Mouse (Mus musculus) liver, adult (tissue): ENCODE data around the gene Dach1.

ENCODE experiments used
- GATA4 ChIP-seq: IDR thresholded peaks from 2 replicates; pipeline ENCODE4 v1.6.1; 2014; ENCODE audit warnings: mild to moderate bottlenecking, low read length; ENCODE audit not compliant: insufficient replicate concordance

Gene Dach1

DNA sequence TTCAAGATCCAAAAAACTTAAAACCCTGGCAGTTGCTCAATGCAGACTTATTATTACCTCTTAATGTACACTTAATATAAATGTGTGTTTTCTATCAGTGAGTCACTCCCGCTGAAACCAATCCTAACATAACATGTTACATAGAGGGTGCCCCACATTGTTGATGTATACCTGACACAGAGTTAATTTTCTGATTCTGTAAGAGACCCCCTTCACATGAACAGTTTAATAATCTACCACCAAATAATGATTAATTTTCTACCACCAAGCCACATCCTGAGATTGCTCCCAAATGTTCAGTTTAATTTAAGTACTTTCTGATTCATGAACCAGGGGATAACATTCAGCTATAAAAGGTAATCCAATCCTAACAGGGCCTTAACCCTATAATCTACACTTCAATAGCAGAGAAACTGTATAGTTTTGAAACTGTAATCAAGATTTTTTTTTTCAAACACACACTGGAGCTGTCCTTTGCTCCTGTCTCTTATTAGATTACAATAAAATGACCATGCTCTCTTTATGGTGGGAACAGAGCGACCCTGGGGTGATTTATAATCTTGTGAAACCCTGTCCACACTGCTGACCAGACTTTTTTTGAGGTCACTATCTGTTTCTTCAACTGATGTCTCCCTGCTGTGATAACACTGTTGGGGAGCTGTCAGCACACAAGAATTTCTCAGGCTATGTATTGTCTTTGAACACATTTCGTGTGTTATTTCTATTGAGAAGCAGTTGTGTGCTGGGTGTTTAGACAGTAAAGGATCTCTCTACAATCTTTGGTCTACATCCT lies 30.5 kb downstream of the Dach1 start:
- no peak for TF ChIP-seq GATA4

DNA sequence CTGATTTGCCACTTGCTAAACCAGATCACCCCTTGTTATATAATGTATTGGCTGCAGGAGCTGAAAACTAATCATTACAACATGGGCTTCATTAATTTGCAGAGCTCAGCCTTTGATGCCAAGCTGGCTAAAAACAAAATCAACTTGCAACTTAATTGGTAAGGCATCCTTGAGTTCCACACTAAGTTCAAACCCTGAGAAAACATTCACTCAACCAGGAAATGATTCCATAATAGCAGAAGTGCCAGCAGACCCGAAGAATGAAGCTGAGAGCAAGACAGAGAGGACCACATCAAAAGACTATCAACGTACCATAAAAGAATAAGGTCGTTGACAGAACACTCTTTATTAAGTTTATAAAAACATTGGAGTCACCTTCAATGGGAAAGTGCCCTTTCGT lies 35.0 kb downstream of the Dach1 start:
- TF ChIP-seq GATA4: no peak

DNA sequence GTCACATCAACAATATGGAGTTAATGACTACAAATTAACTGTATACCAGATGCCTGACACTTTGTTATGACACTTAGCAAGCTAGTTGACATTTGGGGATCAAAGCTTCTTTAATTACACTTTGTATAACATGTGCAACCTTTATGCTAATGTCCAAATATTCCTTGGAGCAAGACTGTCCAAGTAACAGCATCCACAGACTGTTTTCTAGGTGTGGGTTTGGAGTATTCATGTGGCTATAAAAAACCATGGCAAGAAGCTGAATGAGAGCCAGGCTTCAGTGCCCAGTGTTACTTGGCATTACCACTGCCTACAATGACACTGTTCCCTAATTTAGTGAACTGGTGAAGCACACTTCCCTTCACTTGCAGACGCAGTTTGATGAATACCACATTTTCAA lies 46.5 kb downstream of the Dach1 start:
- TF ChIP-seq GATA4: no peak

DNA sequence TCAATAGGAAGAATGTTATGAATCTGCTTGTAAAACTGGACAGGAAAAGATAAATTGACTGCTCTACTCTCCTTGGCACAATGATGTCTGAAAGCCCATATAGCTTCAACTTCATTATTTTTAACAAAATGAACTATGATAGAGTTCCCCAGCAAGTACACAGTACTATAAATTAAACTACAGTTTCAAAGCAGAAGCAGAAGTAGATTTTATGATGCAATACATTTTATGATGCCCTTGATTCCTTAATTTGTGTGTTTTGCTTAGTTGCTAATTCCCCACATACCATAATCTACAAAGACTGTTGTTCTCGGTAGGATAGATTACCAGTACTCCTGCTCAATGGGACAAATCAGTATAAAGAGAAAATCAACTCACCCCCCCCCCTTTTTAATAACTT lies 52.9 kb downstream of the Dach1 start:
- no peak for TF ChIP-seq GATA4

DNA sequence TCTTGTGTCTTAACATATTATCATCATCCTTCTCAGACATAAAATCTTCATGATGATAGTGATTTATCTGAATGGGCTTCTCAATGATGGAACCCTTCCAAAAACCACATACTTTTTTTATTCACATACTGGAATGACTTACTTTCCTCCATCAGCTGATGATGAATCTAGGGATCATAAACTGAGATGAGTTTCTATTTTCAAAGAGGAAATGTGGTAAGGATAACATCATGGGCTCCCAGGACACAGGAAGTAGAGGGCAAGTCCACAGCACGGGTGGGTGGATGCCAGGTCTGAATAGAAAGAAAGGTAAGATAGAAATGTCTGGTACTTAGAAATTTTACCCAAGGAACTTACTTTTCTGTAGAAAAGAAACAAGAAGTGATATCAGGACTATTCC lies 56.5 kb downstream of the Dach1 start:
- TF ChIP-seq GATA4: no peak

DNA sequence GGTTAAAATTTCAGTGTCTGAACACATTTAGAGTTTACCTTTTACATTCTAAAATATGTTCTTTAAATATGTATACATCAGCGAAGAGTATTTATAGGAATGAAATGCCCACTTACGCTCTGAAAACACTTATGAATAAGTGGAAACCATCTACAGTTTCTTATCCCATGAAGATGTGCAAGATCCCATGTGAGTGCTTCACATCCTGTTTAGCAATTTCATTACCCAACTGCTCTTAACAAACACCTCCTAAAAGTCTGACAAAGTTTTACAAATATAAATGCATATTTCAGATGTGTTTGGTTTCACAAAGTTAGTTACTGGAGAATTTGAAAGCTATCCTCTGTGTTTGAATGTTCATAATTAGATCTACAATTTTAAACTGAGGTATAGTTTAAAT lies 59.6 kb downstream of the Dach1 start:
- TF ChIP-seq GATA4: no peak

DNA sequence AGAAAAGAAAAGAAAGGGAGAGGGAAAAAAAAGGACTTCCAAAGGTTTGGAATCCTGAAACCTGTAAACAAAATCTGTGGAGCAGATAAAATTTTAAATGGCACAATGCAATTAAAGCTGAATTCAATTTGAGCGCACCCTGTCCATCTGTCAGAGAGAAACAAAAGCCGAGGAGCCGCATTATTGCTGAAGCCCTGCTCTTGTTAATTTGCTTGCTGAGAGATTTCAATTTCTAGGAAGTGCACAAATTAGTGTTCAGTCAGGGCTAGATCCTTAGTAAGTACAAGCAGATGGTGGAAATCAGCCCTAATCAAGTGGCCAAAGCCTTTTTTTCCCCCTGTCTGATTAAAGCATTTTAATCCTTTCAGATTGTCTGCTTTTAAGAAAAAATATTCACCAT lies 60.8 kb downstream of the Dach1 start:
- TF ChIP-seq GATA4: no peak

DNA sequence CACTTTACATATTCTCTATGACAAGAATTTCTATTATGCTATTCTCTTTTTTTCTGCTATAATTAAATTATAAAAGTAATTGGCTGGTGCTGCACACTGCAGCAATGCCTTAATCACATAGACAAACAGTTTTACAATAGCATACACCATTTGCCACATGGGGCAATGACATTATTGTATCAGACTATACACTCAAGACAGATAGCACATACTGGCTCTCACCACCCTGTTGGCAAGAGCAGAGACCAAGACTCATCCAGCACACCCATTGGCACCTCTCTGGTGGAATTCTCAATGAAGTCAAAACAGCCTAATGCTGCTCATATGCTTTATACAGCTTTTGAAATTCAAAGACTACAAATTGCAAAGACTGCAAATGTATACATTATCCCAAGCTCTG lies 63.4 kb downstream of the Dach1 start:
- no peak for TF ChIP-seq GATA4

DNA sequence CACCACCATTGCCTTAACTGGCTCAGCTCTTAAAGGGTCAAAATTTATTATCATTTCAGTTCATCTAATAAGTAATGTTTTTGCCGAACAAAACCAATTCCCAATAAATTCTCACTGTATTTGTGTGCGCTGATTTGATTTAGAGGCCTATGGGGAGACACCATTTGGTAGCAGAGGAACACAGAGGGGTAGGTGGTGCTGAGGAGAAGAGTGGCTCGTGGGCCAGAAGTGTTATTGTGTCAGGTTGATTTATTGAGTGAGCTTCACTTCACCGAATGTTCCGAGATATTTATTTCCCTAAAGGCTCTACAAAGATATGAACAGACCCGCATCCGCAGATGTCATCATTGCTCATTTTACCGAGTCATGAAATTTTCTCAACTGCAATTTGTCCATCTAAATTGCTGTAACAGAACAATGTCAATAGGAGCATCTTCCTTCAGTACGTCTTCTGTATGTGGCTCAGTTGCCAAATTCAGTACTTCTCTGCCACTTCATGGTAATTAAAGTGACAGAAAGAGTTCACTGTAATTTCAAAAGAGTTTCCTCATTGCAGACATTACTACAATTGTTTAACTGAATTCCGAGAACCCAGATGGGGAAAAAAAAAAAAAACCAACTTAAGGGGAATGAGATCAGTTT lies 65.1 kb downstream of the Dach1 start:
- no peak for TF ChIP-seq GATA4

DNA sequence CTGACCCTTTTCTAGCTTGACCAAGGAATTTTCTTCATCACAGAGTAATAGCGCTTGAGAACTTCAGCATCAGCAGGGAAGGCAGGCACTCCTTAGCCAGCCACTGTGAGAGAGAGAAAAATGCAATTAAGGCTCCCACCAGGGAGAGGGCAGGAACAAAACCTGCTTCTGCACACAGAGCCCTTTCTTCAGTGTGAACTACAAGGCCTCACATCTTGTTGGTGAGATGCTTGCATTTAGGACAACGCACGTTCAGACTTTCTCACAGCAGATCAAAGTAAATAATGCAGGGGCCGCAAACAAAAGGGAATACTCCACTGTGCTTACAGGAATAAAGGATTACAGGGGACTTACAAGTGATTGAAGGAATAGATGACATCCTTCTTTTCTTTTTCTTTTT lies 74.3 kb downstream of the Dach1 start:
- TF ChIP-seq GATA4: no peak

DNA sequence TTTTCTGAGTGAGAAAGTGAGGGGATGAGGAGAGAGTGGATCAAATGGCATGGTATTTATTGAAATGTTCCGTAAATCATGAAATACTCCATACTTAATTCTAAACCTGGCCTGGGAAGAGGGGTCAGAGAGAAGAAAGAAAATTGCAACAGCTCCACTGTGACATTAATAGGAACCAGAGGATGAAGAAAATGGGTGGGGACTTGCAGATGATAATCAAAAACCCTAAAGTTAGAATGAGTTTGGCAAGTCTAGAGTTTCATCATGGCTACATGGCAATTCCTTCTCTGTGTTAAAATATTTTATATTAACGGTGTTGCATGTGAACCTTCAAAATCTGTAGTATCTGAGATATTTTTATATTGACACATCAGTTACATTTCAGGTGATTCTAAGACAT lies 80.3 kb downstream of the Dach1 start:
- no peak for TF ChIP-seq GATA4

DNA sequence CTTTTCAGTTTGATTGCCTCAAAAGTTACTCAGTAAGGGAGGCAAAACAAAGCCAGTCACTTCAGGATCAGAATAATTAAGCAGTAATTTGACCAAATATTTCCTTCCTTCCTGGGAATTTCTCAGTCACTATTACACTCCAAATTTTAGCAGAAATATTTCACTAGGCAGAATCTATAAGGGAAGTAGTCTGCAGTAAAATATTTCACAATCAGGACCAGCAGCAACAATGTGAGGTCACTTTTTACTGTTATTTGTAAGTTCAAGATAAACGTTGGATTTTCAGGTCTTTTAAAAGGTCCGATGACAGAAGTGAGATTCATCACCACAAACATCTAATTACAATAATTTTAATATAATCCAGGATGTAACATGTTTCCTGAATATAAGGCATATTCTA lies 82.2 kb downstream of the Dach1 start:
- TF ChIP-seq GATA4: no peak

DNA sequence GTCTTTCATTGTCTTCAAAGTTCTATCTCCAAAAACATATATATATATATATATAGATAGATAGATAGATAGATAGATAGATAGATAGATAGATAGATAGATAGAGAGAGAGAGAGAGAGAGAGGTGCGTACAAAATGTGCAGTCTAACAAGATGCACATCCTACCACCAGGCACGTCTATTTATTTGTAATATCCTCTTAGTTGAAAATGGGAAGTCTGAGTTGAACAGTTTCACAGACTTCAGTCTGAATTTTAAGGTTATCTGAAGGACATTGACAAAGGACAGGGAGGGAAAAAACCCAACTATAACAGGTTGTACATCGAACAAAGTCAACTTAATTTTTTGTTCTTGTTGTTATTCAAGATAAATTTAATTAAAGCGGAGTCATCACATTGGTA lies 82.8 kb downstream of the Dach1 start:
- no peak for TF ChIP-seq GATA4

DNA sequence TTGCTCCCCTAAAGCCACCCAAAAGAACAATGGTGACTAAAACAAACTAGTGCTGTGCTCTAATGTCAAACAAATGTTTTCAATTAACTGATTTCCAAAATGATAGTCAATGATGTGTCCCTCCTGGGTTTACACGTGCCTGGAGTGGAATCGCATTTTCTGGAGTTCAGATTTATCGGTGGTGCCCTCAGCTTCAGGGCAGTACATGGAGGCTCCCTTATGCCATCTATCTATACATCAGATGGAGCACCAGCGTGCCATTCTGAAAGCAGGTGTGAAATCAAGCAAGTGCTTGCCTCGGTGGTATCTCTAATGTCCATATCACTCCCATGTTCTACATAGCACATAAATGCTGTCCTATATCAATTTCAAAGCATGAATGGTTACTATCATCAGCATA lies 84.4 kb downstream of the Dach1 start:
- TF ChIP-seq GATA4: no peak

DNA sequence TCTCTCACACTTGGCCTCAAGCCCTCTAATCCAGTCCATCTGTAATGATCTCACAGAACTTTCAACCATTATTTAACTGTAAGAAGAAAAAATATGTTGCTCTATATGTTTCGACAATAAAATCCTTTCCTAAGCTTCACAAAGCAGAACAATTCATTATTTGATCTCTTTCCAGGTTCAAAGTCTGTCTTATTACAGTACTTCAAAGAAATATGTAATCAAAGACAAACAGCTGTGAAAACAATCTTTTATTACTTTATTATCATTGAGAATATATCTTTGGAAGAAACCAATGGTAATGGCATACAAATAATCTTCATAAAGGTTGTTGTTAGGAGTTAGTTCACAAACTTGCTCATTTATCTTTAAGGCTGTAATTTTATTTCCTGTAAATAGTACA lies 84.8 kb downstream of the Dach1 start:
- TF ChIP-seq GATA4: no peak

DNA sequence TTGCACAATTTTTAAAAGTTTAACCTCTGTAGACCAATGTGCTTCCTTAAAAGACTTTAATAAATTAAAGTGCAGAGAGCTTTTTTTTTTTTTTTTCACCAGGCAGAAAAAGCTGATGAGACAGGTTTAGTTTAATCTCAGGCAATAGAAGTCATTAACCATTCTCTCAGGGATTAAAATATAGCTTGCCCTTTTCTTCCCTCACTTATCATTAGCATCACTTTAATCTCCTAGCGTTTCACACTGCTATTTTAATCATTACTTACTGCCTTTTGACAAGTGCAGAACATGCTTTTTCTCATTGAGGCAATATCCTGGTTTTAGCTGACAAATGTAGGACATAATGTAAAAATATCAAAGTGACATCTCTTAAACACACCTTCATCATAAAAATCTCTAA lies 86.1 kb downstream of the Dach1 start:
- no peak for TF ChIP-seq GATA4

DNA sequence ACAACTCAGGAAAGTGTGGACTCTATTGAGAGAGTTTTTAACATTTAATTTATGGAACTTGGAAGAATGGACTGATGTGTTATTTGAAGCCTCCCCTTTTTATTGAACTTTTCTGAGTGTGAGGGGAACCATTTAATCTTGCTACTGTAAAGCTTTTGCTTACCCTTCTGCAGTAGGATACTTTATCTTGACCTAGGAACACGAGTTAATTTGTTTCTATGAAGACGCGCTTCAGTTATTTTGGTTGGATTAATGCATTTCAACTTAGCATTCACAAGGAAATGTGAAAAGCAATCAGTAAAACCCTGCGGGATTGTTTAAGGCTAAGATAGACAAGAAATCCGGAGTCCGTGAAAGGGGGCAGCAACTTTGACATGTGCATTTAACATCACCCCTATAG lies 89.6 kb downstream of the Dach1 start:
- no peak for TF ChIP-seq GATA4

DNA sequence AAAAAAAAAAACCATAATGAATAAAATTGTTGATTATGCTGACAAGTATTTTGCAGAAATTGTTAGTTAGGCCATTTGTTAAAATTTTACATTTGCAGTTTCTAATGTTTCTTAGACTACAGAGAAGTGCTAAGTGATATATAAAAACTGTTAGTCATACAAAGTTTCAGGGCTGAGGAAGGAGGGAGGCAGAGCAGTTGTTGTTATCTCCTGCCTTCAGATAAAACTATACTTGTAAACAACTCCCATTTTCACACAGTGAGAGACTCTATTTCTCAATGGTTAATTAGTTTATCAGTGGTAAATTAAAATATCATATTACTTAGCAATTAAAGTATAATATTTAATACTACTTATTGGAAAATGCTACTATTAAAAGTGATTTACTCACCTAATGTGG lies 91.6 kb downstream of the Dach1 start:
- no peak for TF ChIP-seq GATA4
